Mouse (Mus musculus): ENCODE measurements at regions not wholly inside any gene's neighbourhood (a gene's known extent, or its start where the extent isn't known, plus 50 kb on each side); places are given as distances from the start of the nearest gene placed in this dataset.

- in situ Hi-C loops (cut with MseI, MboI): no loop called here
Measured at GRCm38 (mm10) chr5:33548800-33549199, 80.6 kb downstream of the Fam53a start.

- in situ Hi-C loops (cut with MseI, MboI): no loop called here
Measured at GRCm38 (mm10) chr5:33543372-33543771, 86.1 kb downstream of the Fam53a start.

- in situ Hi-C loops (cut with MseI, MboI): no loop called here
Measured at GRCm38 (mm10) chr5:33542643-33543042, 86.8 kb downstream of the Fam53a start.

- in situ Hi-C loops (cut with MseI, MboI): no loop called here
Measured at GRCm38 (mm10) chr5:33542000-33542554, 87.4 kb downstream of the Fam53a start.

- in situ Hi-C loops (cut with MseI, MboI): no loop called here
Measured at GRCm38 (mm10) chr5:33540259-33540658, 89.2 kb downstream of the Fam53a start.

- in situ Hi-C loops (cut with MseI, MboI): no loop called here
Measured at GRCm38 (mm10) chr5:33537429-33537828, 92.0 kb downstream of the Fam53a start.

GRCm38 (mm10) chr5:33537017-33537416 is 92.4 kb downstream of the Fam53a start:
- in situ Hi-C loops (cut with MseI, MboI): no loop called here

- in situ Hi-C loops (cut with MseI, MboI): no loop called here
Measured at GRCm38 (mm10) chr5:33536261-33536660, 93.2 kb downstream of the Fam53a start.

GRCm38 (mm10) chr5:33535145-33536010 is 94.1 kb downstream of the Fam53a start:
- in situ Hi-C loops (cut with MseI, MboI): no loop called here

GRCm38 (mm10) chr5:33534345-33534744 is 95.1 kb downstream of the Fam53a start:
- in situ Hi-C loops (cut with MseI, MboI): no loop called here

- in situ Hi-C loops (cut with MseI, MboI): no loop called here
Measured at GRCm38 (mm10) chr5:33533185-33533584, 96.2 kb downstream of the Fam53a start.

GRCm38 (mm10) chr5:33531263-33531662 is 97.5 kb upstream of the Nkx1-1 start:
- in situ Hi-C loops (cut with MseI, MboI): no loop called here

GRCm38 (mm10) chr5:33529771-33530170 is 96.0 kb upstream of the Nkx1-1 start:
- in situ Hi-C loops (cut with MseI, MboI): no loop called here

- in situ Hi-C loops (cut with MseI, MboI): no loop called here
Measured at GRCm38 (mm10) chr5:33528971-33529670, 95.3 kb upstream of the Nkx1-1 start.

- in situ Hi-C loops (cut with MseI, MboI): no loop called here
Measured at GRCm38 (mm10) chr5:33527750-33528149, 94.0 kb upstream of the Nkx1-1 start.

GRCm38 (mm10) chr5:33527316-33527715 is 93.5 kb upstream of the Nkx1-1 start:
- in situ Hi-C loops (cut with MseI, MboI): no loop called here

GRCm38 (mm10) chr5:33521951-33522742 is 88.4 kb upstream of the Nkx1-1 start:
- in situ Hi-C loops (cut with MseI, MboI): no loop called here

GRCm38 (mm10) chr5:33520856-33521255 is 87.1 kb upstream of the Nkx1-1 start:
- in situ Hi-C loops (cut with MseI, MboI): no loop called here

GRCm38 (mm10) chr5:33519394-33519793 is 85.6 kb upstream of the Nkx1-1 start:
- in situ Hi-C loops (cut with MseI, MboI): no loop called here

GRCm38 (mm10) chr5:33518860-33519259 is 85.1 kb upstream of the Nkx1-1 start:
- in situ Hi-C loops (cut with MseI, MboI): no loop called here

- in situ Hi-C loops (cut with MseI, MboI): no loop called here
Measured at GRCm38 (mm10) chr5:33517625-33518024, 83.8 kb upstream of the Nkx1-1 start.

- in situ Hi-C loops (cut with MseI, MboI): no loop called here
Measured at GRCm38 (mm10) chr5:33516211-33516610, 82.4 kb upstream of the Nkx1-1 start.
